Mouse (Mus musculus) thymus, adult 2 months (tissue): ENCODE results near the gene Ttc39b.

Experiments
- CTCF ChIP-seq: fragments of 200-500 bp; IDR thresholded peaks from 2 replicates; pipeline ENCODE4 v1.5.1; 2012; ENCODE audit warnings: mild to moderate bottlenecking, control low read depth, low read length, moderate library complexity, borderline replicate concordance; ENCODE audit not compliant: control insufficient read depth, poor library complexity, insufficient read depth; ENCODE audit errors: extremely low read depth
- POLR2A ChIP-seq: fragments of 200-500 bp; IDR thresholded peaks from 2 replicates; pipeline ENCODE4 v1.6.1; 2012; ENCODE audit warnings: mild to moderate bottlenecking, low read length, control low read depth, moderate library complexity; ENCODE audit not compliant: control insufficient read depth, poor library complexity, insufficient read depth; ENCODE audit errors: extremely low read depth

GRCm38 (mm10) chr4:83220761-83221557 is 103.1 kb downstream of the Ttc39b start:
- no peak for TF ChIP-seq CTCF
- no peak for TF ChIP-seq POLR2A
